Mouse (Mus musculus) cerebellum, postnatal 4 days (tissue): Measurements from ENCODE around the gene Utp14b.

Experiments used
- DNase-seq, 2 experiments: peaks; one replicate each; pipeline ENCODE4 v3.0.0; 2022; ENCODE audit warnings: low spot score in 2 of 2, mixed read lengths in 1 of 2

The Utp14b gene

GRCm38 (mm10) chr1:78686872-78687271 is 29.0 kb downstream of the Utp14b start:
- no peak for DNase-seq

DNA sequence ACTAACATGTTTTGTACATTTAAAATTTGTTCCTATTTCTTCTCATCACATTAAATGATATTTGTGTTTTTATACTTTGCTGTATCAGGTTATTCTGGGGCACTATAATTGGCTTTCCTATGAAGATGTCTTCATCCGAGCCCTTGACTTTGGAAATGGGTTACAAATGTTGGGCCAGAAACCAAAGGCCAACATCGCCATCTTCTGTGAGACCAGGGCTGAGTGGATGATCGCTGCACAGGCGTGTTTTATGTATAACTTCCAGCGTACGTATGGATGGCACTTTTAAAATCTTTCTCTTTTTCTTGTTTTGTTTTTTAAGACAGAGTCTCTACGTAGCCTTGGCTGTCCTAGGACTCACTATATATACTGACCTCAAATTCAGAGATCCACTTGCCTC is 30.3 kb downstream of the Utp14b start:
- DNase-seq, result no peak

DNA sequence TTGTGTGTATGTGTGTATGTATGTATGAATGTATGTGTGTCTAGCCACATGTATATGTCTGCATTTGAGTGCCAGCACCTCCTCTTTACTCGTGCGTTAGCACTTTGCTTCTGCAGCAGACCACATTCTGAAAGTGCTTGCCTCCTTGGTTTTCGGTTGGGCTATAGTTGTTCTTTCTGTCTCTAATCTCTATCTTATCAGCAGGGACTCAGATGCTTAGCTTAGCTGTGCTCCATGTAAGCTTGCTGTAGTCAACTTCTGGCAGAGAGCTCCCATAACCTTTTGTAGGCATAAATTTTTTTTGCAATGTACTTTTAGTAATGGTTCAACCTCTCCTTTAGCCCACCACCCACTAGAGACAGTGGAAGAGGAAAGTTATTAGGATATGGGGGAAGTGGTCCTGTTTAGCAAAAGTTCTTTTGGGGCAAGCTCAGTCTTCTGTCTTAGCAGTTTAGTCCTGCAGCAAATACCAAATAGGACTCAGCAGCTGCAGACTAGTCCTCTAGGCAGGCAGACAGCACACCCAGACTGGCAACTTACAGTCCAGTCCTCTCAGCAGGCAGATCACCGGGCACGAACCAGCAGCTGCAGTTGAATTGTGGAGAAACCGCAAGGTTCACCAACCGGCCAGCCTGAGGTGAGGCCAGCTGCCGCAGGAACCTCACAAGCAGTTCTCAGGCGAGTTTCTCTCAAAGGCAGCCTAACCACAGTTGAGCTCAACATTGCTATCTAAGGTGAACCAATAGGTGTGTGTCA is 36.8 kb downstream of the Utp14b start:
- DNase-seq, result no peak

DNA sequence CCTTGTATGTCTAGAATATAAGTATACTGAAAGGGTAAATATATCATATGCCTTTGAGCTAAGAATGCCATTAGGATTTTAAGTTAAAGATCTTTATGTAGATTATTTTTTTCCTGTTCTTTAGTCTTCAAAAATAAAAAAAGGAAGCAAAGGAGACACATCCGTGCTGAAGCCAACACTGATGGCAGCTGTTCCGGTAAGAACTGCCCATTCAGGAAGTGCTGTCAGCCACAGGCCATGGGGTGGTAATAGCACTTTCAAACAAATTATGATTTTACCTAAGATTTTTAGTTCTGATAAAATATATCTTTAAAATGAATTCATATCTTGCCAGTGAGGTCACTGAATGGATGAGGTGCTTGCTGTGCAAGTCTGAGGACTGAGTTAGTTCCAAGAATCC is 38.5 kb downstream of the Utp14b start:
- DNase-seq, result no peak

DNA sequence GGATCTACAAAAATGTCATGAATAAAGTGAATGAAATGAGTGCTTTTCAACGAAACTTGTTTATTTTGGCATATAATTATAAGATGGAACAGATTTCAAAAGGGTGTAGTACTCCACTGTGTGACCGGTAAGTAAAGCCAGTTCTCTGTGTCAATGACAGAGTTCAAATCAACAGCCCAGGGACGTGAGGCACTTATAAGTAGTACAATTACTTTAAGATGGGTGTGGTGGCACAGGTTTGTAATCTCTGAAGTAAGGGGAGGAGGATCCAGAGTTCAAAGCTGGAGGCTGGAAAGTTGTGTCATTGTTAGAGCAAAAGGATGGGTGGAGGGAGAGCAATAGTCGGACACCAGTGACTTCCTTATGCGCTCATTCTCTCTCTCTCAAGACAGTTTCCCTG is 39.1 kb downstream of the Utp14b start:
- no peak for DNase-seq

- DNase-seq, result no peak
Observed at GRCm38 (mm10) chr1:78698138-78698537, 40.3 kb downstream of the Utp14b start.

DNA sequence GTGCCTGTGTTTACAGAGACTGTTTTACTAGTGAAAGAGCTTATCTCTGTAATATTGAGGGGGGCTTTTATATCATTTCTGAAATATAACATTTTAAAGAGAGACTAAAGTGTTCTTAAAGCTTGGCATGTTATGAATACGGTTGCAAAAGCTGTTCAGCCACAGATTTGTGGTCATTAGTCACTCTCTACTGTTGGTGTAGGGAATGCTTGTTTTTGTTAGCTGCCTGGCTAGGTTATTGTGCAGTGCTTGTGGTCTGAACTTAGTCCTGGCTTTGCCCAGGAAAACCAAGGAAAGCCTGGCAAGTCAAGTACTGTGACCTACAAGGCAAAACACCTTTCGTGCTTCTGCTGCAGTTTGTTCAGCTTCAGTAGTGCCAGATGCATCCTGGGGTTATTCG is 43.9 kb downstream of the Utp14b start:
- DNase-seq, result no peak

DNA sequence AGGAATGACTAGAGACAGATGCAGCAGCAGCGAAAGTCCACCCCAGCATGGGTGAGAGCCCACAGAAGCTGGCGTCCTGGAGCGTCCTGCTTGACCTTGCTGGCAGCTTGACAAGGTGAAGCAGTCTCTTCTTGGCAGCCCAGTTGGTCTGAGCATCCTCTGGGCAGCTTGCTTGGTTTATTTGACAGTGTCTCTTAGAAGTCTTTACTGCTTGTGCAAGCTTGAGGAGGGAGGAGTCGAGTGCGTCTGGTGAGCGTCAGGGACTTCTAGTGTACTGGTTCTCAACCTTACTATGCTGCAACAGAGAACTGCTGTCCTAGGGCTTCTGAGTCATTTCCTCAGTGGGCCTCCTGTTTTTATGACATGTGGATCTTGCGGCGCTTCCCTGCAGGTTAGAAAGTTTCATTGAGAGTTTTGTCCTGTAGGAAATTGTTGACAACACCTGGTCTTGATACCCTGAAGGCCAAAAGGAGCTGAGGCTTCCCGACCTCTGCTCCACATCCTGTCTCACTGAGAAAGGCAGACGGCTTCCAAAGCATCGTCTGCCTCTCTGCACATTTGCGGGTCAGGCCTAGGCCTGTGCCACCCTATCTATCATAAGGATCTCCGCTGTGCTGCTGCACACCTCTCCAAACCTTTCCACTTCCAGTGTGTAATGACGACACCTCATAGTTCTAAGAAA is 44.6 kb downstream of the Utp14b start:
- DNase-seq, result no peak

- DNase-seq, result no peak
Observed at GRCm38 (mm10) chr1:78702964-78703285, 45.1 kb downstream of the Utp14b start.

DNA sequence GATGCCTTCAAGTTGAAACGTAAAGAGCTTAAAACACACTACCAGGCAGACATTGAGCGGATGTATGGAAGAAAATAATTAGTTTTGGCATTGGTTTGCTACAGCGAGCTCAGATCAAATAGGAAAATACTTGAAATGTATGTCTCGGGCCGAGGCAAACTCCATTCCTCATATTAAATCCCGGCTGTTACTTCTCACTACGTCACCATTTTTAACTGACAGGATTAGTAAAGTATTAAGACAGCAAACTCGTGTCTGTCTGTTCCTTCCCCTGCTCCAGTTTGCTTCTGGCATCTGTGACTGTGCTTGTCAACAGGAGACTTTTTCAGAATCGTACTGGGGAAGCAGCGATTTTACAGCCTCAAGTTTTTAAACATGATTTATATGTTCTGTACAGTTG is 48.5 kb downstream of the Utp14b start:
- no peak for DNase-seq

DNA sequence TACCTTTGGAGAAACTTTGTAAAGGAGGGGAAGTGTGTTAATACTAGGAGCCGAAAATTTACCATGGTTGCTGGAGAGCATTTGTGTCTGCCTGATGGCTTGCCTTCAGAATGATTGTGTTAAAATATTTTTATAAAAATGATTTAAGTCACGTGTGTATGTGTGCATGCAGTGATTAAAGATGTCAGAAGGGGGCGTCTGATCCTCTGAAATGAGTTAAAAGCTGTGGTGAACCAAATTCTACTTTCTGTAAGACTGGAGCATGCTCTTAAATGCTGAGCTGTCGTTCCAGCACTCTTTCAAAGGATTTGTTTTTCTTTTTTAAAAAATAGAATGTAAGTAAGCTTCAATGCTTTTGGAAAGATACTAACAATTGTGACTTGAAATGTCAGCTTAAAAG is 49.4 kb downstream of the Utp14b start:
- DNase-seq, result peak in 1 of 2 experiments; percentile 22

GRCm38 (mm10) chr1:78710026-78710425 is 52.2 kb downstream of the Utp14b start:
- no peak for DNase-seq

- DNase-seq, result no peak
Observed at GRCm38 (mm10) chr1:78710613-78711329, 52.9 kb downstream of the Utp14b start.
